ENCODE assay signal across 10 mouse cellular contexts in the genomic region with DNA sequence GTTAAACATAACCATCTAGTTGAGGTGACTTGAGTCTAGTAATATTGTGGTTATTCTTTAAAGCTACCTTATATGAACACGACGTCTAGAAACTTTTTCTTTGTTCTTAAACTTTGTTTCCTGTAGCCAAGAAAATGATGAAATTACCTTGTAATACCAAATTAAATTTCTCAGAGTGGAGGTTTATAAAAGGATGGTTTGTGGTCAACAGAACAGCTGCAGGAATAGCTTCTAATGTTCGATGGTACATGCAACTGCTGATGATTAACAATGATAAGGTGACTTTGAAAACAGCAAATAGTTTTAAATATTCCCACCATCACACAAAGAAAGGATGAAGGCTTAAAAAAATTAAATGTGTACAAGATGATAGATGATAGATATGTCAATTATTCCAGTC.
"Had no signal": no experiment of that assay in that cellular context is flagged by ENCODE, and none has a peak within 500 bp of the region (broad histone marks: within the 10 kb centered on the region; RNA-seq: fewer than 3 reads in every experiment).

No protein-coding gene starts in this region.

- H3K4me1 ChIP-seq: heart, embryonic 13.5 days; heart, embryonic 15.5 days; intestine, embryonic 15.5 days; limb, embryonic 10.5 days; limb, embryonic 12.5 days had no signal

- H3K4me3 ChIP-seq: heart, adult 2 months; heart, embryonic 13.5 days; heart, embryonic 15.5 days; intestine, embryonic 15.5 days; limb, embryonic 10.5 days; limb, embryonic 12.5 days; liver, embryonic 13.5 days had no signal

- H3K4me2 ChIP-seq: heart, embryonic 11.5 days; heart, embryonic 13.5 days; heart, embryonic 15.5 days; hindbrain, embryonic 14.5 days; intestine, embryonic 15.5 days; limb, embryonic 12.5 days; liver, embryonic 11.5 days; liver, embryonic 13.5 days had no signal

- H3K27ac ChIP-seq: heart, adult 2 months; heart, embryonic 13.5 days; heart, embryonic 15.5 days; hindbrain, embryonic 14.5 days; intestine, embryonic 15.5 days; limb, embryonic 10.5 days; limb, embryonic 12.5 days; liver, embryonic 13.5 days had no signal

- H3K9ac ChIP-seq: heart, embryonic 13.5 days; heart, embryonic 15.5 days; hindbrain, embryonic 14.5 days; intestine, embryonic 15.5 days; limb, embryonic 12.5 days; liver, embryonic 13.5 days had no signal

- H3K9me3 ChIP-seq: heart, embryonic 13.5 days; heart, embryonic 15.5 days; intestine, embryonic 15.5 days; limb, embryonic 10.5 days; limb, embryonic 12.5 days; liver, embryonic 13.5 days had no signal

- H3K27me3 ChIP-seq: heart, embryonic 13.5 days; heart, embryonic 15.5 days; intestine, embryonic 15.5 days; limb, embryonic 12.5 days; liver, embryonic 13.5 days had no signal
